Mouse (Mus musculus): ENCODE results near the gene Kcnc1. TPM values are rescaled to one million over a fixed set of nuclear protein-coding genes. Genes with fewer than 3 reads are reported as not detected.
A peak's percentile ranks its signal among the peaks of the same experiment; 100 is the strongest.

Gene Kcnc1
- polyA plus RNA-seq, 1 experiment from 2014 or later: 23.9 TPM

GRCm38 (mm10) chr7:46396928-46397731, 833 bp downstream of the Kcnc1 start:
- peak overlapping the region; percentile 91 for H3K27ac ChIP-seq (replicated peaks)
- peaks cover 13% of the 10 kb centered on the region for H3K27me3 ChIP-seq
- peak overlapping the region; percentile 84 for H3K4me2 ChIP-seq
- no peaks in the 10 kb centered on the region for H3K9me3 ChIP-seq
- peaks cover 57% of the 10 kb centered on the region for H3K4me1 ChIP-seq (replicated peaks)
- H3K4me3 ChIP-seq: peak overlapping the region; percentile 95
- WGBS: 1% methylated on average over 62 of the region's 64 CpGs
- H3K9ac ChIP-seq: peak overlapping the region; percentile 99
- no peaks in the 10 kb centered on the region for H3K36me3 ChIP-seq
- peak; percentile 52 for ATAC-seq (ENCODE audit: low FRiP score, low read depth)

GRCm38 (mm10) chr7:46397732-46398333, 1.5 kb downstream of the Kcnc1 start:
- 7% methylated on average over 70 of the region's 70 CpGs for WGBS
- Histone ChIP-seq H3K27me3 (peaks cover 13% of the 10 kb centered on the region), H3K4me3 (peak overlapping the region; percentile 95), H3K27ac (replicated peaks) (peak overlapping the region; percentile 91), H3K36me3 (no peaks in the 10 kb centered on the region), H3K9ac (peak overlapping the region; percentile 99), H3K4me2 (peak overlapping the region; percentile 84), H3K9me3 (no peaks in the 10 kb centered on the region), H3K4me1 (replicated peaks) (peaks cover 62% of the 10 kb centered on the region)
- no peak for ATAC-seq (ENCODE audit: low FRiP score, low read depth)

GRCm38 (mm10) chr7:46398612-46399011, 2.3 kb downstream of the Kcnc1 start:
- Histone ChIP-seq H3K27ac (replicated peaks) (no peak overlapping the region), H3K4me2 (peak overlapping the region; percentile 84), H3K4me1 (replicated peaks) (peaks cover 66% of the 10 kb centered on the region), H3K27me3 (peaks cover 13% of the 10 kb centered on the region), H3K36me3 (no peaks in the 10 kb centered on the region), H3K4me3 (peak overlapping the region; percentile 95), H3K9me3 (no peaks in the 10 kb centered on the region), H3K9ac (peak overlapping the region; percentile 99)
- 52% methylated on average over 4 of the region's 4 CpGs for WGBS
- no peak for ATAC-seq (ENCODE audit: low FRiP score, low read depth)

GRCm38 (mm10) chr7:46399676-46400075, 3.4 kb downstream of the Kcnc1 start:
- Histone ChIP-seq H3K4me3 (peak overlapping the region; percentile 95), H3K9ac (0 out of 2 replicates have a peak overlapping the region, but pooled peaks have one; percentile 99), H3K27ac (replicated peaks) (no peak overlapping the region), H3K27me3 (peaks cover 7% of the 10 kb centered on the region; the same call in 1 of the 2 replicates), H3K4me1 (replicated peaks) (peaks cover 69% of the 10 kb centered on the region), H3K4me2 (peak overlapping the region; percentile 84), H3K9me3 (no peaks in the 10 kb centered on the region), H3K36me3 (no peaks in the 10 kb centered on the region)
- no peak for ATAC-seq (ENCODE audit: low FRiP score, low read depth)
- WGBS: 95% methylated on average over 1 of the region's 1 CpGs

- 23% methylated on average over 8 of the region's 8 CpGs for WGBS
- Histone ChIP-seq H3K4me1 (replicated peaks) (peaks cover 69% of the 10 kb centered on the region), H3K27me3 (0 out of 2 replicates have a peak, but pooled peaks cover under 1% of the 10 kb centered on the region), H3K9ac (peak overlapping the region; percentile 39), H3K9me3 (no peaks in the 10 kb centered on the region), H3K4me2 (peak overlapping the region; percentile 84), H3K4me3 (peak overlapping the region; percentile 95), H3K27ac (replicated peaks) (peak overlapping the region; percentile 12; the same call in 1 of the 2 replicates), H3K36me3 (no peaks in the 10 kb centered on the region)
- ATAC-seq (ENCODE audit: low FRiP score, low read depth): no peak
These were observed 4.0 kb downstream of the Kcnc1 start for GRCm38 (mm10) chr7:46400346-46400745.

GRCm38 (mm10) chr7:46401371-46402180, 5.3 kb downstream of the Kcnc1 start:
- Histone ChIP-seq H3K9me3 (no peaks in the 10 kb centered on the region), H3K4me3 (peak overlapping the region; percentile 95), H3K4me1 (replicated peaks) (peaks cover 65% of the 10 kb centered on the region), H3K4me2 (peak overlapping the region; percentile 84), H3K27ac (replicated peaks) (no peak overlapping the region), H3K27me3 (no peaks in the 10 kb centered on the region), H3K9ac (no peak overlapping the region), H3K36me3 (no peaks in the 10 kb centered on the region)
- 67% methylated on average over 3 of the region's 3 CpGs for WGBS
- ATAC-seq (ENCODE audit: low FRiP score, low read depth): no peak

- no peak for ATAC-seq (ENCODE audit: low FRiP score, low read depth)
- peaks cover 50% of the 10 kb centered on the region for H3K4me1 ChIP-seq (replicated peaks)
- no peak overlapping the region for H3K4me3 ChIP-seq
- H3K36me3 ChIP-seq: no peaks in the 10 kb centered on the region; the same call in 1 of the 2 replicates
- no peak overlapping the region for H3K9ac ChIP-seq
- H3K27me3 ChIP-seq: no peaks in the 10 kb centered on the region
- 78% methylated on average over 15 of the region's 15 CpGs for WGBS
- H3K27ac ChIP-seq (replicated peaks): no peak overlapping the region
- no peak overlapping the region for H3K4me2 ChIP-seq
- no peaks in the 10 kb centered on the region for H3K9me3 ChIP-seq
These were observed 7.6 kb downstream of the Kcnc1 start for GRCm38 (mm10) chr7:46403616-46404485.

- Histone ChIP-seq H3K9ac (no peak overlapping the region), H3K36me3 (no peaks in the 10 kb centered on the region; the same call in 1 of the 2 replicates), H3K27me3 (no peaks in the 10 kb centered on the region), H3K4me3 (no peak overlapping the region), H3K4me2 (no peak overlapping the region), H3K9me3 (no peaks in the 10 kb centered on the region), H3K4me1 (replicated peaks) (peaks cover 41% of the 10 kb centered on the region), H3K27ac (replicated peaks) (no peak overlapping the region)
- WGBS: 88% methylated on average over 7 of the region's 7 CpGs
- no peak for ATAC-seq (ENCODE audit: low FRiP score, low read depth)
These were observed 8.5 kb downstream of the Kcnc1 start for GRCm38 (mm10) chr7:46404756-46405155.

- 76% methylated on average over 9 of the region's 9 CpGs for WGBS
- H3K4me3 ChIP-seq: no peak overlapping the region
- H3K9me3 ChIP-seq: no peaks in the 10 kb centered on the region
- H3K4me1 ChIP-seq (replicated peaks): peaks cover 6% of the 10 kb centered on the region
- no peaks in the 10 kb centered on the region for H3K27me3 ChIP-seq
- no peak overlapping the region for H3K9ac ChIP-seq
- H3K27ac ChIP-seq (replicated peaks): no peak overlapping the region
- ATAC-seq (ENCODE audit: low FRiP score, low read depth): no peak
- H3K4me2 ChIP-seq: no peak overlapping the region
- H3K36me3 ChIP-seq: no peaks in the 10 kb centered on the region; the same call in 1 of the 2 replicates
These were observed 12.3 kb downstream of the Kcnc1 start for GRCm38 (mm10) chr7:46408606-46409005.

GRCm38 (mm10) chr7:46409204-46409789, 13.0 kb downstream of the Kcnc1 start:
- Histone ChIP-seq H3K27me3 (no peaks in the 10 kb centered on the region), H3K27ac (replicated peaks) (no peak overlapping the region), H3K4me1 (replicated peaks) (peaks cover 2% of the 10 kb centered on the region), H3K4me2 (no peak overlapping the region), H3K9me3 (no peaks in the 10 kb centered on the region), H3K36me3 (no peaks in the 10 kb centered on the region; the same call in 1 of the 2 replicates), H3K9ac (no peak overlapping the region), H3K4me3 (no peak overlapping the region)
- WGBS: 36% methylated on average over 12 of the region's 12 CpGs
- ATAC-seq (ENCODE audit: low FRiP score, low read depth): no peak

- Histone ChIP-seq H3K4me1 (replicated peaks) (peaks cover 3% of the 10 kb centered on the region), H3K9ac (no peak overlapping the region), H3K9me3 (no peaks in the 10 kb centered on the region), H3K27me3 (no peaks in the 10 kb centered on the region), H3K4me3 (no peak overlapping the region), H3K27ac (replicated peaks) (no peak overlapping the region), H3K4me2 (no peak overlapping the region), H3K36me3 (no peaks in the 10 kb centered on the region; the same call in 1 of the 2 replicates)
- ATAC-seq (ENCODE audit: low FRiP score, low read depth): no peak
- WGBS: 83% methylated on average over 6 of the region's 6 CpGs
These were observed 14.4 kb downstream of the Kcnc1 start for GRCm38 (mm10) chr7:46410727-46411126.

All from hindbrain, embryonic 15.5 days (tissue).